Mouse (Mus musculus) CD4-positive, CD25-positive, alpha-beta regulatory T cell, adult 9 weeks (primary cell): ENCODE data around the gene Nup93. TPM values are rescaled to one million over a fixed set of nuclear protein-coding genes. Genes with fewer than 3 reads are reported as not detected.

Experiments used
- polyA plus RNA-seq: library from polyadenylated mRNA; unstranded; fragments of 100-300 nt; shearing (Covaris generic); gene quantifications from one replicate; pipeline ENCODE4 v1.2.1, GENCODE M21; 2017

The Nup93 gene
- polyA plus RNA-seq: 51.7 TPM

DNA sequence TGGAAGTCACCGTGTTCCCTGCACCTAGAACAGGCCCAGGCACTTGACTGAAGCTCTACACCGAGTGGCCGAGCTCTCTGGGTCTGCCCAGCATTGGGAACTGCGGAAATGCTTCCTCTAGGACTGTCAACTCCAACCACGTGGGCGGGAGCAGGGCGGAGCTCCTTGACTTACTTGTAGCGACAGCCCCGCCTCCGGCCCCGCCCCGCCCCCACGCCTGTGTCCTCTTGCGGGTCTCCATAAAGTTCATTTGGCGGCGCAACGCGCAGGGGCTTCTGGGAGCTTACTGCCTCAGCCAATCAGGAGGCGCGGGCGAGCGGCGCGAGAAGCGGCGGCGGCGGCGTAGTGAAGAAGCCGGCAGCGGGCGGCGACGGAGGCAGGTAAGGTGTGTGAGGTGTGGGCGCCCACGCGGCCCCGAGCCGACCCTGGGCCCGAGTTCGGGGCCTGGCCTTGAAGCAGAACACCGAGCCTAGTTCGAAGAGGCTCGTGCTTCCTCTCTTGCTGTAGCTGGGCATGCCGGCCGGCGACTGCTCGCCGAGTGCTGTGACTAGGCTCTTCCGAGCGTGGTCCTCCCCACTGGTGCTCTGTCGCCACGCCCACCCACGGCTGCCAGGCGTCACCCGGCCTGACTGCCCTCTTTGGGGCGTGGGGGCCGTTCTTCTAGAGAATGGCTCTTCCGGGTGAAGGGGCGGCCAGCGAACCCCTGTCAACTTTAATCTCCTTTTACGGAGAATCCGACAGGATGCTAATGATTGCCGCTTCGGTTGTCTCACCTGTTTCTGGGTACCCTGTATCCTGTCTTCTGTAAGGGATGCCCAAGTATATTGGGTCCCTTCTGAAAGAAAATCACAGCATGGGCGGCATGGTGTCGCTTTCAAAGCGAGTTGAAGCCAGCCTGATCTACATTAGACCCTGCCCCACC lies at the start of gene Nup93:
Gene Nup93, plus strand, starts transcription at position 313 of the 922 bp plus-strand sequence.

DNA sequence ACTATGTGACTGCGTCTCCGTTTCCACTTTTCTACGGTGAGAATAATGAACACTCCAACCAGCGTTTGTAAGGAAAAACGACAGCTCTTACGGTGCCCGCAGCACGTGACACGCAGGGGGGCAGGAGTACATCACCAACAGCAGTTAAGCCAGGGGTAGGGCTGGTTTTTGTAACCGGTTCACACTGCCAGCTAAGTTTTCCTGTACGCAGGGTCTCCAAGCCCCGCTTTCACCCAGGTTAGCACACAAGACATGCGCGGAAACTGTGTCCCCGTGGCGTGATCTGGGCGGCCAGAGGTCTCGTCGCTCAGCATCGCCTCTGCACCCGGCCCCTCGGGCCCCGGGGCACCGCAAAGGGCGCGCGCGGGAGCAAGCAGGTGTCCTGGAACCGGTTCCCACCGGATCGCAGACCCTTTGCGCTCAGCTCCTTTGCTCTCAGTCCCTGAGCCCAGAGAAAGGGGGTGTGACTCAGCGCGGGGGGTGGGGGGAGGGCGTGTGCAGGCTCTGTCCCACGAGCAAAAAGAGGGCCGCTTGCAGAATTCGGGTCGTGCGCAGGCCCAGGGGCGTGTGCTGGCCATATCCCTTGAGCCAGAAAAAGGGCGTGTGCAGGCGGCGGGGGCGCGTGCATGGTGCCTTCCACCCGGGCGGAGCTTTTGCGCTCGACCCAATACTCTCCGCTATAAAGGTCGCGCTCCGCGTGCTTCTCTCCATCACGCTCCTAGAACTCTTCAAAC lies 42.1 kb upstream of the Nup93 start, which contains the start of gene Mt2:
Gene Mt2, plus strand, starts transcription at position 590 of the 734 bp plus-strand sequence.

DNA sequence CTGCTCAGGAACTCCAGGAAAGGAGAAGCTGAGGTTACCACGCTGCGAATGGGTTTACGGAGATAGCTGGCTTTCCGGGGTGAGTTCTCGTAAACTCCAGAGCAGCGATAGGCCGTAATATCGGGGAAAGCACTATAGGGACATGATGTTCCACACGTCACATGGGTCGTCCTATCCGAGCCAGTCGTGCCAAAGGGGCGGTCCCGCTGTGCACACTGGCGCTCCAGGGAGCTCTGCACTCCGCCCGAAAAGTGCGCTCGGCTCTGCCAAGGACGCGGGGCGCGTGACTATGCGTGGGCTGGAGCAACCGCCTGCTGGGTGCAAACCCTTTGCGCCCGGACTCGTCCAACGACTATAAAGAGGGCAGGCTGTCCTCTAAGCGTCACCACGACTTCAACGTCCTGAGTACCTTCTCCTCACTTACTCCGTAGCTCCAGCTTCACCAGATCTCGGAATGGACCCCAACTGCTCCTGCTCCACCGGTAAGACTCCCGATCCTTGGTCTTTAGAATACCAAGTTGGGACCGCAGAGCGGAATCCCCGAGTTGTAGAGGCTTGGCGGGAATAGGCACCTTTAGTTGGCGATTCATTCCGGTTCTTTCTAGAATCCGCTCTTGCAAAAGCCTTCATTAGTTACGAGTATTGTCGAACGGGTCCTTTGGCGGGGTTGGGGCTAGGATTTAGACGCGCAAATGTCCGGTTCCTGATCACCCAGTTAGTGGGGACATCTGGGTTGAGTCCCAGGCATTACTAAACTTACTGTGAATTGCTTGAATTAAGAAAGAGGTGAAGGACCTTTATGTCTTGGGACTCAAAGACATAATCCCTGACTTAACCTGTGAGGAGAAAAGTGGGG lies 35.3 kb upstream of the Nup93 start, which contains the start of gene Mt1:
Gene Mt1, plus strand, starts transcription at position 226 of the 856 bp plus-strand sequence.

DNA sequence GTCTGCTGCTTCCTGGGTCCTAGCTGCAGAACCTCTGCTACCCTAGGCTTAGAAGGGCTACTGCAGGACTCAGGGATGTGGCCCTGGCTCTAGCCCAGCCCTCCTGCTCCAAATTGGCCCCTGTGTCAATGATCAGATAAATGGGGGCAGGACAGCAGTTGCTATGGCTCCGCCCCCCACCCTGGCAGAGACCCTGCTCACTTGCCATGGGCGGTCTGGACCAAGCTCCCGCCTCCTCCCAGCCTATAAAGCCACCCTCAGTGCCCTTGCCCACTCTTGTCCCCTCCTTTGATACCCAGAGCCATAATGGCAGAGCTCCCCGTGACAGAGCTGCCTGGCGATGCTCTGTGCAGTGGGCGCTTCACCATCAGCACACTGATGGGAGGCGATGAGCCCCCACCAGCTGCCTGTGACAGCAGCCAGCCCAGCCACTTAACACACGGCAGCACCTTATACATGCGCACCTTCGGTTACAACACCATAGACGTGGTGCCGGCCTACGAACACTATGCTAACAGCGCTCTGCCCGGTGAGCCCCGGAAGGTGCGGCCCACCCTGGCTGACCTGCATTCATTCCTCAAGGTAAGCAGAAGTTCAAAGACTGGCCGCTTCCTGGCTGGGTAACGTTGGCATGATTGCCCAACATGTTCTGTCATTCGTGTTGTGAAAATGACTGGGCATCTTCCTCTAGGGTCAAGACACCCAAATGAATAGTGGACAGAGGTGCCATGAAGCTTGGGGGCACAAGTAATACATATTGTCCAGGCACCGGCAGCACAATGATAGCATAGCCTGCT lies 114.8 kb downstream of the Nup93 start, which contains the start of gene Slc12a3:
Gene Slc12a3, plus strand, starts transcription at position 270 of the 797 bp plus-strand sequence.

Other genes with a start within 250 kb of the Nup93 start
- 13.7 TPM for gene Amfr, start 201.7 kb upstream of the Nup93 start, polyA plus RNA-seq
- gene Nudt21, start 177.5 kb upstream of the Nup93 start, polyA plus RNA-seq: 116 TPM
- gene Ogfod1, start 177.4 kb upstream of the Nup93 start, polyA plus RNA-seq: 20.7 TPM
- 12.2 TPM for gene Bbs2, start 115.6 kb upstream of the Nup93 start, polyA plus RNA-seq
- gene Mt4, start 77.4 kb upstream of the Nup93 start, polyA plus RNA-seq: not detected
- not detected for gene Mt3, start 62.0 kb upstream of the Nup93 start, polyA plus RNA-seq
- gene Mt2, start 41.9 kb upstream of the Nup93 start, polyA plus RNA-seq: not detected
- gene Mt1, start 35.5 kb upstream of the Nup93 start, polyA plus RNA-seq: 3.2 TPM
- 0.38 TPM for gene Slc12a3, start 114.6 kb downstream of the Nup93 start, polyA plus RNA-seq
- gene Herpud1, start 171.9 kb downstream of the Nup93 start, polyA plus RNA-seq: 155 TPM
- 285 TPM for gene Nlrc5, start 219.8 kb downstream of the Nup93 start, polyA plus RNA-seq